Mouse (Mus musculus): ENCODE measurements around the gene Dctn3.

The Dctn3 gene

GRCm38 (mm10) chr4:41666646-41667045 lies 56.3 kb downstream of the Dctn3 start:
- DNase-seq = no peak

DNA sequence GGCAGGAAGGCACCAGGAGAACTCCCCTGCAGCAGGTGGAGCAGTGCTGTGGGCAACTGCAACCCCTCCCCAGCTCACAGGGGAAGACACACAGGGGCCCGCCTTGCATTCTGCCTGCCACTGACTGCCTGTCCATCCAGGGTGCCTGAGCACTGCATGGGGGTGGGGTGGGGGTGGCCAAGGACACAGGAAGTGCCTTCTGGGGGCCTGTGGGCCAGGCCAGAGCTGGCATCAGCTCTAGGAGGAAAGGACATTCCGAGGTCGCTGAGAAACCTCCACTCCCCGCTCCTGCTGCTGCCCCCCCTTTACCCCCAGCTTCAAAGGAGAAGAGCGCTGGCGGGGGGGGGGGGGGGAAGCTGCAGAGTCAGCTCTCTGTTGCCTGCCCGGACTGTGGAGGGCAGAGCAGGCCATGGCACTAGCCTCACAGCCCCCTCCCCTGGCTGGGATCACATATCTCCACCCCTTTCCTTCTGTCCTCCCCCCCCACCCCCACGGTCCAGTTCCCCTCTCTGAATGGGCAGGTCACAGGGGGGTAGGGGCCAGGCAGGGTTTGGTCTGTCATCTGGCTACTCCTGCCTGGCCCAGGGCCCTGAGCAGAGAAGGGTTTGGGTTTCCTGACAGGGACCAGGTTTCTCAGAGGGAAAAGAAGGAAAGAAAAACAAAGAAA lies 57.8 kb downstream of the Dctn3 start:
- DNase-seq = peak; percentile 8
